ENCODE assay signal across 11 mouse cellular contexts in the genomic region with DNA sequence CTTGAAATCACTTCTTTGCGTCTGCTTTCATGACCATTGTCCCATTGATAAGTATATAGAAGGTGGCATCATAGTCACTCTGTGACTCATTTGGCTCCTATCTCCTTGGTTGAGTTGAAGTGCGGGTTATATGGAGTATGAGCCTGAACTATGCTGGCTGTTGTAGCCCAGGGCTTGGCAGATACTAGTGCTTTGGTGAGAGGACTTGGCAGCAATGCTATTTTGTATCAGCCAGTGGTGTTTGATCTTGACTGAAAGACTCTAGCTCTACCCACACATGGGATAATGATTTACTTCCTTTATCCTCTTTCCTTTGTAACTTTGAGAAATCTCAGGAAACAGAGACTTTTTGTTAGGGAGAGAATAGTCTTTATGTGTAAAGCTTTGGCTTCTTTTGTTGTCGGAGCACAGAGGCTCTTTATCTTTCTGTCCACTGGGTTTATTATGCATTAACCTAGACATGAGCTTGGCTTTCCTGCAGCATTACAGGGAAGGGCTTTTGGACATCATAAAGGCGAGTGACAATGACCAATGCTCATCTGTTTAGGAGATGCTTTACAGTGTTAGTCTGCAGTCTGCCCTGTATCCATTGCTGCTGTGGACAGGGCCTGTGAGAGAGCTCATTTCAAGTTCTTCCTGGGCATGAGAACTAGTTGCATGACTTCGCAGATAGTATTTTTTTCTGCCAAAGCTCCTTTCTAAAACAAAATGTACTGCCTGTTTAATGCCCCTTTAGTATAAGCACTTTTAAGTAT. TPM values are rescaled to one million over a fixed set of nuclear protein-coding genes. Genes with fewer than 3 reads are reported as not detected.
A peak's percentile ranks its signal among the peaks of the same experiment; 100 is the strongest.
DNase-seq lines count a peak whose midpoint lies in the region; ATAC-seq and TF ChIP-seq lines count a peak whose summit lies in the region.
"Had no signal": no experiment of that assay in that cellular context is flagged by ENCODE, and none has a peak within 500 bp of the region (broad histone marks: within the 10 kb centered on the region; RNA-seq: fewer than 3 reads in every experiment).

No protein-coding gene starts in this region.

- H3K27ac ChIP-seq in heart, embryonic 10.5 days: no peak overlapping the region
- H3K27ac ChIP-seq in lung, embryonic 15.5 days: no peak overlapping the region
- H3K27ac ChIP-seq in embryonic fibroblast, embryonic 13.5 days (ENCODE audit: insufficient read depth, low read length): 0 out of 2 replicates have a peak overlapping the region, but pooled peaks have one; percentile 1
- H3K27ac ChIP-seq in midbrain, embryonic 15.5 days: no peak overlapping the region

- H3K36me3 ChIP-seq in heart, embryonic 10.5 days: 0 out of 2 replicates have a peak, but pooled peaks cover 7% of the 10 kb centered on the region
- H3K36me3 ChIP-seq in lung, embryonic 15.5 days: no peaks in the 10 kb centered on the region
- H3K36me3 ChIP-seq in midbrain, embryonic 15.5 days (replicated peaks): no peaks in the 10 kb centered on the region

- no peak overlapping the region for H3K9ac ChIP-seq in lung, embryonic 15.5 days
- H3K9ac ChIP-seq in midbrain, embryonic 15.5 days: no peak overlapping the region

- no peaks in the 10 kb centered on the region for H3K9me3 ChIP-seq in heart, embryonic 10.5 days
- H3K9me3 ChIP-seq in lung, embryonic 15.5 days: no peaks in the 10 kb centered on the region
- no peaks in the 10 kb centered on the region for H3K9me3 ChIP-seq in midbrain, embryonic 15.5 days

- peak; percentile 48 for DNase-seq in heart, adult 8-10 months (ENCODE audit: low spot score)
- no peak for DNase-seq in heart, embryonic 10.5 days (ENCODE audit: low spot score)
- no peak for DNase-seq in lung, postnatal 14 days
- no peak for DNase-seq in urinary bladder, postnatal 4 days (ENCODE audit: low spot score in 2 of 2)
- DNase-seq: cerebellum, adult 11-12 months had no signal

- no peak for TF ChIP-seq POLR2A in embryonic fibroblast, embryonic 13.5 days (IDR thresholded peaks at IDR 0.05; ENCODE audit: low read depth, low read length)

- no peaks in the 10 kb centered on the region for H3K4me1 ChIP-seq in heart, embryonic 10.5 days
- H3K4me1 ChIP-seq in lung, embryonic 15.5 days: peaks cover 8% of the 10 kb centered on the region; the same call in 1 of the 2 replicates
- H3K4me1 ChIP-seq in embryonic fibroblast, embryonic 13.5 days (ENCODE audit: control insufficient read depth, insufficient read depth, low read length): peaks cover 9% of the 10 kb centered on the region
- no peaks in the 10 kb centered on the region for H3K4me1 ChIP-seq in midbrain, embryonic 15.5 days

- H3K4me3 ChIP-seq in heart, embryonic 10.5 days: no peak overlapping the region
- H3K4me3 ChIP-seq in lung, embryonic 15.5 days: no peak overlapping the region
- H3K4me3 ChIP-seq in embryonic fibroblast, embryonic 13.5 days (ENCODE audit: insufficient read depth, low read length): no peak overlapping the region
- H3K4me3 ChIP-seq in midbrain, embryonic 15.5 days: no peak overlapping the region
- H3K4me3 ChIP-seq: megakaryocyte, embryonic 14.5 days had no signal

- no peak overlapping the region for H3K4me2 ChIP-seq in lung, embryonic 15.5 days
- H3K4me2 ChIP-seq in midbrain, embryonic 15.5 days: no peak overlapping the region

- no peaks in the 10 kb centered on the region for H3K27me3 ChIP-seq in heart, embryonic 10.5 days (ENCODE audit: insufficient read depth, poor library complexity, severe bottlenecking)
- H3K27me3 ChIP-seq in lung, embryonic 15.5 days: no peaks in the 10 kb centered on the region
- no peaks in the 10 kb centered on the region for H3K27me3 ChIP-seq in midbrain, embryonic 15.5 days (replicated peaks)
- H3K27me3 ChIP-seq: CH12.LX; megakaryocyte, embryonic 14.5 days had no signal

- ATAC-seq in lung, embryonic 15.5 days (ENCODE audit: borderline replicate concordance, extremely low read depth, low FRiP score, low TSS enrichment): peak; percentile 55; the same call in 1 of the 2 replicates
- ATAC-seq in midbrain, embryonic 15.5 days (replicated peaks): 0 out of 2 replicates have a peak, but pooled peaks have one; percentile 27
- no peak for ATAC-seq in cerebellum, adult (ENCODE audit: insufficient number of reproducible peaks, low FRiP score, low TSS enrichment)

- WGBS in heart, embryonic 10.5 days: 77% methylated on average over 5 of the region's 5 CpGs
- 55% methylated on average over 5 of the region's 5 CpGs for WGBS in lung, embryonic 15.5 days
- WGBS in midbrain, embryonic 15.5 days: 58% methylated on average over 5 of the region's 5 CpGs

- no peak for TF ChIP-seq CTCF in embryonic fibroblast, embryonic 13.5 days (IDR thresholded peaks at IDR 0.05; ENCODE audit: borderline replicate concordance, insufficient read depth, low read length)

RNA-seq across cellular contexts. Expression of a gene that starts 29.3 kb away (rescaled TPM):
- 10 to 100 TPM; 22.2 to 25.7 (median 23.8) TPM for total RNA-seq in heart, adult 8-10 months (2022)
- 9.3 and 11.2 TPM in 2 replicates for polyA plus RNA-seq in heart, embryonic 10.5 days (2016; fragmentation: Nextera tagmentation; extraction: Ambion mirVana)
- polyA plus RNA-seq in lung, embryonic 15.5 days (2015; fragmentation: Nextera tagmentation; extraction: Ambion mirVana): 10.3 and 12.3 TPM in 2 replicates
- polyA plus RNA-seq in embryonic fibroblast, embryonic 13.5 days (2011; ENCODE audit: insufficient read length, low read depth, missing spikeins): 9.7 and 12.3 TPM in 2 replicates
- polyA plus RNA-seq in midbrain, embryonic 15.5 days (2015; fragmentation: Nextera tagmentation; extraction: Ambion mirVana): 11.9 and 12.7 TPM in 2 replicates
